Mouse (Mus musculus) midbrain, embryonic 12.5 days (tissue): ENCODE measurements around the gene Immp2l. TPM values are rescaled to one million over a fixed set of nuclear protein-coding genes. Genes with fewer than 3 reads are reported as not detected.
A peak's percentile ranks its signal among the peaks of the same experiment; 100 is the strongest.

ENCODE experiments used
- ATAC-seq: fragments of 200-750 bp; cut with Nextera tagmentation; 2 replicates; pipeline ENCODE4 v1.8.0; 2017; ENCODE audit warnings: low read depth, moderate TSS enrichment, moderate library complexity; ENCODE audit not compliant: low FRiP score
- H3K27ac ChIP-seq: fragments of 300-500 bp; sonication (generic); replicated peaks from 2 replicates; pipeline ENCODE4 v1.5.1; 2016; ENCODE audit warnings: mild to moderate bottlenecking
- H3K27me3 ChIP-seq: fragments of 300-500 bp; sonication (generic); 2 replicates; pipeline ENCODE4 v1.6.1; 2016; ENCODE audit warnings: mild to moderate bottlenecking
- H3K36me3 ChIP-seq: fragments of 300-500 bp; sonication (generic); 2 replicates; pipeline ENCODE4 v1.6.1; 2016
- H3K4me1 ChIP-seq: fragments of 300-500 bp; sonication (generic); 2 replicates; pipeline ENCODE4 v1.6.1; 2016
- H3K4me2 ChIP-seq: fragments of 300-500 bp; sonication (generic); replicated peaks from 2 replicates; pipeline ENCODE4 v1.6.1; 2016; ENCODE audit warnings: mild to moderate bottlenecking, moderate library complexity
- H3K4me3 ChIP-seq: fragments of 300-500 bp; sonication (generic); 2 replicates; pipeline ENCODE4 v1.5.1; 2016; ENCODE audit warnings: mild to moderate bottlenecking
- H3K9ac ChIP-seq: fragments of 300-500 bp; sonication (generic); replicated peaks from 2 replicates; pipeline ENCODE4 v1.6.1; 2016; ENCODE audit warnings: mild to moderate bottlenecking, moderate library complexity
- H3K9me3 ChIP-seq: fragments of 300-500 bp; sonication (generic); 2 replicates; pipeline ENCODE4 v1.6.1; 2016; ENCODE audit warnings: mild to moderate bottlenecking
- WGBS: fragments of 180-500 bp; shearing (Covaris S2); methylation state at CpG from one replicate; pipeline ENCODE4 v1.1.7; 2016; 5-methylcytosine and 5-hydroxymethylcytosine counted together
- polyA plus RNA-seq: library from polyadenylated mRNA; unstranded; fragments of >200 nt; fragmentation: Nextera tagmentation; extraction: Ambion mirVana; gene quantifications from 2 replicates; pipeline ENCODE4 v1.2.1, GENCODE M21; 2016

Gene Immp2l
- polyA plus RNA-seq, 1 experiment from 2014 or later = 10.7 TPM

DNA sequence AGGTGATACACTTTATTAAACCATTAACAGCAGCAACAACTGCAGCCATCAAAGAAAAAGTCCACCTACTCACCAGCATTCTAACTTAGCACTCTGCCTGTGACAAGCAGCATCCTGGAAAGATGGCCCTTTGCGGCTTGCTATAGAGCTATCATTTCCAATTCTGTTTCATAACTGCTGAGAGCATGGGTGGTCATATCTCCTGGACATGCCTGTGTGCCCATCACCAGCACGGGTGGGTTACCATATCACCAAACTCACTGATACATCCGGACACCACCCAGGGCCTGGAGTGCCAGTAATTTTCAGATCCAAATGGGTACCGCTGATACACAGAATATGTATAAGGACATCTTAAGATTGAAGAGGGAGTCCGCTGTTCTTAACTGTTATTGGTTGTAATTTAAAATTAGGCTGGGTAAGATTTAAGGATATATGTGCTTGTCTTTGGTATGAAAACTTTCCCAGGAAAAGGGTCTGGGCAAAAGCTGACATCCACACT is 459.3 kb downstream of the Immp2l start:
- no peaks in the 10 kb centered on the region for H3K36me3 ChIP-seq
- no peaks in the 10 kb centered on the region for H3K27me3 ChIP-seq
- H3K4me3 ChIP-seq = peak overlapping the region; percentile 55
- H3K9ac ChIP-seq = peak overlapping the region; percentile 77
- peaks cover 18% of the 10 kb centered on the region; the same call in 1 of the 2 replicates for H3K4me1 ChIP-seq
- peak overlapping the region; percentile 90; the same call in 1 of the 2 replicates for H3K27ac ChIP-seq
- no peak for ATAC-seq
- peak overlapping the region; percentile 55 for H3K4me2 ChIP-seq
- H3K9me3 ChIP-seq = no peaks in the 10 kb centered on the region
- WGBS = 93% methylated on average over 5 of the region's 5 CpGs

DNA sequence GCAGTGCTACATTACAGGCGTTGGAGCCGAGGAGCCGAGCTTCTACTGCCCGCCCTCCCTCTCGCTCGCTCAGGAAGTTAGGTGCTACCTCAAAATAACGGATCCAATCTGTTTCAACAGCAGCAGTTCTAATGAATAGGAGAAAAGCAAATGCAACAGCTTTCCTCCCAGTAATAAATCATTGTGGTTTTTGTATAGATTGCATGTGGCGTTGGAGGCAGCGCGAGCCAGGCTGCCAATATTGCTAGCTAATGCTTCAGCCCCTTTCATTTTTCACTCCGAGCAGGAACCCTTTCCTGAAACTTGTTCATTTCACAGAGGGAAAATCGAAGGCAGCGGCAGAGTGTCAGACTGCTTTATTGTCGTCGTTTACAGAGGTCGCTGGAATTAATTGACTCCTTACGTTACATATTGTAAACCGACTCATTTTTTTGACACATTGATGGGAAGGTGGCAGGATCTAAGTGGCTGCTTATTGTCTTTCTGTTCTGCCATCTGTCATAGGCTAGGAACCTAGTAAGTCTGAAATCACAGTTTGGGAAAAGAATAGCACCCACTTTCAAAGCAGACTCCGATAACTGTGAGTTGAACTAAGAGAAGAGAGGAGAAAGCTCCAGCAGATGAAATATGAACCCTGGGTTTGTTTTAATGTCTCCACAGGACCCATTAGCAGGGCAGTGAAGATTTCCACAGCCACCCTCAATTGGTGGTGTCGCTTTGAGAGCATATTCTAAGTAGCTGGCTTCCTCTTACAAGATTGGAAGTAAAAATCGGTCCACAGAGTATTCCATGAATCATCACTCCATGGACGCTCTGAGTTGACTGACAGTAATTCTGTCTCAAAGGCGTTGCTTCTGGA is 459.9 kb downstream of the Immp2l start:
- Histone ChIP-seq H3K36me3 (no peaks in the 10 kb centered on the region), H3K27ac (peak overlapping the region; percentile 90), H3K4me3 (peak overlapping the region; percentile 55), H3K27me3 (no peaks in the 10 kb centered on the region), H3K9ac (peak overlapping the region; percentile 77), H3K4me1 (peaks cover 18% of the 10 kb centered on the region; the same call in 1 of the 2 replicates), H3K9me3 (no peaks in the 10 kb centered on the region), H3K4me2 (peak overlapping the region; percentile 55)
- no peak for ATAC-seq
- 42% methylated on average over 23 of the region's 23 CpGs for WGBS

DNA sequence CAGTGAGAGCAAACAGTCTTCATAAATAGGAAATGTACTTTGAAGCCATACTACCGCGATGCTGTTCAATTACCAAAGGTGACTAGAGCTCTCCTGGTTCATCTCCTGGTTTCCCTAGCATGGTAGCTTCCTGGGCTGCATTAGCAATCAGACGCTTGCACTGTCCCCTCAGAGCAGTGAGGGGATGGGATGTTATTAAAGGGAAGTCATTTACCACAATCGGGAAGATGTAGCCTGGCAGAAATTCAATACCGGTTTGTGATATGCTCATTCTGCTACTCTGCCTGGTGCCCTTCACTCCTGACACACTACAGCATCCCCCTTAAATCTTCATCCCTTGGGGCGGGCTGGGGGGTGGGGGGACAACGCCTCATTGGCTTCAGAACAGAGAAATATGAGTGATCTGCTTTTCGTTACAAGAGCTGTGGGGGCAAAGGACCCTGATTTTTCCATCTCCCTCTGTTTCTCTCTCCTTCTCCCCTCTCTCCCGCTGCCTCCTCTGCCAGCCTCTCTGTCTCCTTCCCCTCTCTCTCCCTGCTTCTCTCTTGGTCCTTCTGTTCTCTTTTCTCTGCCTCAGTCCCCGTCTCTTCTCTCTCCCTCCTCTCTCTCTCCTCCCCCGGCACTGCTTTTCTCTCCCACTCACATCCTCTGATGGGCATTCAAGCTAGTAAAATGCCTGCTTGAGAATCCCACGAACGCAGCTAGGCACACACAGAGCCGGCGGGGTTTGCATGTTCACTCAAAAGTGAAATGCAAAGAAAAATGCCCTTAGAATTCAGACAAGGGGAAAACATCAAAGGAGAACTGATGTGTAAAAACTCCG is 461.0 kb downstream of the Immp2l start:
- 28% methylated on average over 16 of the region's 16 CpGs for WGBS
- peak overlapping the region; percentile 90 for H3K27ac ChIP-seq
- no peaks in the 10 kb centered on the region for H3K9me3 ChIP-seq
- peak; percentile 50 for ATAC-seq
- H3K4me1 ChIP-seq = peaks cover 18% of the 10 kb centered on the region; the same call in 1 of the 2 replicates
- H3K9ac ChIP-seq = peak overlapping the region; percentile 77
- no peaks in the 10 kb centered on the region for H3K27me3 ChIP-seq
- H3K4me3 ChIP-seq = peak overlapping the region; percentile 55
- H3K4me2 ChIP-seq = peak overlapping the region; percentile 55
- no peaks in the 10 kb centered on the region for H3K36me3 ChIP-seq

DNA sequence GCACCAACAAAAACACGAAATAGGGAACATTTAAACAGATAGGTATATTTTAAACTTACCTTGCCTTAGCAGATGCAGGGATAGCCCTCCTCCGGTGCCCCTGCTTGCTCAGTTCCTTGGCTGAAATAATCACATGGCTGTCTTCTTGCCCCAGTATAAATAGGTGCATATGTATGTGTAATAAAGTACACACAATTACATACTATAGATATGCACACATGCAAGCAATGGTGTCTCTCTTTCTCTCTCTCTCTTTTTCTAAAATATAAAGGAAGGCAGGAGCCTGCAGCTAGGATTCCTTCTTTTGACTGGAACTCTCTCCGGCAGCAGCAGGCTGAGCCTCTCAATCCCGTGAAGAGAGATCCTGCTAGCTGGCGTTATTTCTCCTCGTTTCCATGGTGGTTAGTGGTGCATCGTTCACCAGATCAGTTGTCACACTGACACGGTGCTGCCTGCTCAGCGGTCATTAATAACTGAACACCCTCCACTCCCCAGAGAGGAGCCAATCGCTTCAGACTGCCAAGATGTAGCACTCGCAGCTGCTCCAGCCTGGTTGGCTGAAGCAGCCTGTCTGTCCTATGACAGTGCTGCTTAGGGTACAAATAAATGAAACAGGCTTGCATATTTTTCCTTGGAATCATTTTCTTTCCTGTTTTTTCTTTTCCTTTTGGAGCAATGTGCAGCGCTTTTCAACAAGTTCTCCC is 461.8 kb downstream of the Immp2l start:
- peak; percentile 95 for ATAC-seq
- Histone ChIP-seq H3K27me3 (no peaks in the 10 kb centered on the region), H3K36me3 (no peaks in the 10 kb centered on the region), H3K9ac (peak overlapping the region; percentile 77), H3K4me3 (peak overlapping the region; percentile 55), H3K27ac (peak overlapping the region; percentile 90), H3K4me1 (peaks cover 18% of the 10 kb centered on the region; the same call in 1 of the 2 replicates), H3K9me3 (no peaks in the 10 kb centered on the region), H3K4me2 (peak overlapping the region; percentile 55)
- 13% methylated on average over 12 of the region's 12 CpGs for WGBS

DNA sequence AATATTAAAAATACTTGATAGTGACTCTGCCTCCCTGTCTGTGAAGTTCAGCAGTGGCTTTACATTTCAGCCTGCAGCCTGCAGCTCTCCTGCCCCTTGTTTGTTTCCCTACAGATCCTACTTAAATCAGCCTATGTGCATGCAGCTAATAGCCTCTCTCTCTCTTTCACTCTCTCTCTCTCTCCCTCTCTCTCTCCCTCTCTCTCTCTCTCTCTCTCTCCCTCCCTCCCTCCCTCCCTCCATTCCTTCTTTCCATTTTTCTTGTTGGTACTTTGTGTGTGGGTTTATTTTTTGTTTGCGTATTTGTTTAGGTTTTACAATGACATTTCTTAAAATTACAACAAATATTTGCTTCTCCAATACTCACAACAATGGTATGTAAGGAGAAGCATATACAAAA is 462.4 kb downstream of the Immp2l start, which contains the start of gene Lrrn3:
Gene Lrrn3 (minus strand): TSS at position 101 of the 400 bp plus-strand sequence.
- WGBS = 100% methylated on average over 1 of the region's 1 CpGs
- H3K9ac ChIP-seq = peak within 1 kb of the TSS; percentile 77
- peak within 1 kb of the TSS; percentile 90 for H3K27ac ChIP-seq
- no peaks in the 10 kb centered on the region for H3K27me3 ChIP-seq
- peak within 1 kb of the TSS; percentile 55 for H3K4me2 ChIP-seq
- H3K4me1 ChIP-seq = peaks cover 18% of the 10 kb centered on the region; the same call in 1 of the 2 replicates
- H3K9me3 ChIP-seq = no peaks in the 10 kb centered on the region
- ATAC-seq = 0 out of 2 replicates have a peak, but pooled peaks have one; percentile 18
- no peaks in the 10 kb centered on the region for H3K36me3 ChIP-seq
- peak within 1 kb of the TSS; percentile 55 for H3K4me3 ChIP-seq

GRCm38 (mm10) chr12:41487005-41487404 is 463.1 kb downstream of the Immp2l start:
- peak; percentile 47; the same call in 1 of the 2 replicates for ATAC-seq
- no peaks in the 10 kb centered on the region for H3K36me3 ChIP-seq
- H3K9me3 ChIP-seq = no peaks in the 10 kb centered on the region
- H3K4me1 ChIP-seq = peaks cover 18% of the 10 kb centered on the region; the same call in 1 of the 2 replicates
- no peak overlapping the region for H3K27ac ChIP-seq
- H3K9ac ChIP-seq = no peak overlapping the region
- H3K4me3 ChIP-seq = no peak overlapping the region
- H3K4me2 ChIP-seq = no peak overlapping the region
- 32% methylated on average over 5 of the region's 5 CpGs for WGBS
- H3K27me3 ChIP-seq = no peaks in the 10 kb centered on the region

DNA sequence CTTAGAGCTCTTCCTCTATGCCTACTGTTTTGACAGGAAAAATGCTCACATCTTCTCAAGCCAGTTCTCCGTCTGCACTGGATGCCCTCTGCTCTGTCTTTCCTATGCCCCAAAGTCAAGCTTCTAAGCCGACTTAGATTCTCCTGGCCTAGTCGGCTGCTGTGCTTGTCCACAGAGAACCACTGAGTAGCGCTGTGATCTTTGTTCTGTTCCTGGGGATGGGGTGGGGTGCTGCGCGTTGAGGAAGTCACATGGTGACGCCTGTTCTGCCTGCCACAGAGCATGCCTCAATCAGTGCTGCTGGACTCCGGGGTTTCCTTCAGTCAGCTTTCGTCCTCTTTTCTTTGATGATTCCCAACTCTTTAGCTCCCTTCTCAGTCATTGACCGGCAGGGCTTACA is 470.7 kb downstream of the Immp2l start:
- H3K9me3 ChIP-seq = no peaks in the 10 kb centered on the region
- no peak overlapping the region for H3K4me3 ChIP-seq
- H3K27me3 ChIP-seq = no peaks in the 10 kb centered on the region
- 34% methylated on average over 10 of the region's 10 CpGs for WGBS
- H3K27ac ChIP-seq = no peak overlapping the region
- H3K9ac ChIP-seq = no peak overlapping the region
- H3K4me2 ChIP-seq = no peak overlapping the region
- H3K4me1 ChIP-seq = no peaks in the 10 kb centered on the region
- H3K36me3 ChIP-seq = no peaks in the 10 kb centered on the region
- ATAC-seq = no peak

DNA sequence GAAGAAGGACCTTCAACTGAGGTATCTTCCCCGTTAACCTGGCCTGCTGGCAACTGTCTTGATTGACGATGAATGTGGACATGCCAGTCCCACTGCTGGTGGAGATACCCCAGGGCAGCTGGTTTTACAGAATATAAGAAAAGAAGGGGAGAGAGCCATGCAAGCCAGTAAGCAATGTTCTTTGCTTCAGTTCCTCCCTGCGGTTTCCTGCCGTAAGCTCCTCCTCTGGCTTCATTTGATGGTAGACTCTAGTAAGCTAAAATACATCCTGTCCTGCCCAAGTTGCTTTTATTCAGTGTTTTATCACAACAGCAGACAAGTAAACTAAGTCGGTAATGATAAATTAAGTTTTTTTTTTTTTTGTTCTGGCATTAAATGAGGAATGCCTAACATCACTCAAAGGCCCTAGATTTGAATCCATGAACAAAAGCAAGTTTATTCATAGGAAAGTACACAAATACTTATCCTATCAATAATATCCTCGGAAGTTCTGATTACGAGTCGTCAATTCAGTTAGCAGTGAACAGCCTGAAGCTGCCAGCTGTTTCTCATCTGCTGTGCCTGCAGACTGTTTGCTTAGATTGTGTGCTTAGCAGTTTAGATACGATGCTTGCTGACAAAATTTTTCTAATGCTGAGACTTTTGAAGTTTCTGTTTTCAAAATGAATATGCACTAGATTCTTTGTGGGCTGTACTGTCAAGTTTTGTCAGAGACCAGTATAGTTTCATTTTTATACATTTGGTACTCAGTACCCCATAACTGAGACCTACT is 476.3 kb downstream of the Immp2l start:
- Histone ChIP-seq H3K36me3 (no peaks in the 10 kb centered on the region), H3K4me2 (no peak overlapping the region), H3K9ac (no peak overlapping the region), H3K27me3 (no peaks in the 10 kb centered on the region), H3K4me3 (no peak overlapping the region), H3K27ac (no peak overlapping the region), H3K9me3 (no peaks in the 10 kb centered on the region), H3K4me1 (no peaks in the 10 kb centered on the region)
- no peak for ATAC-seq
- WGBS = 78% methylated on average over 9 of the region's 9 CpGs

DNA sequence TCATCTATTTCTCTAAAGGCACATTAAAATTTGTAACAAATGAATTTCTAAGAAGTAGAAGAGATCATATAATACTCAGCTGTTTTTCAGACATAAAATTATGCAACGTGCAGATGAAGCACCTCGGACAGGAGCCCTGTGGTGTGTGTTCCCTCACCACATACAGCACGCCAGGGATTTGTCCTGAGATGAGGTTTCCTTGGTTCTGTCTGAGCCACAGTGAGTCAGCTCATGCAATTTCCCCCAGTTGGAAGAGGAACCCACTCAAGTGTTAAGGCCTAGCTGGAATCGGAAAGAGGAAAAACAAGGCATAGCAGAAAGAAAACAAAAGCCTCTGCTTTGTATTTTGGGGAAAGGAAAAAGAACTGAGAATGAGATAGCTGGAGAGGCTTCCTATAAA is 484.7 kb downstream of the Immp2l start:
- H3K27ac ChIP-seq = no peak overlapping the region
- no peaks in the 10 kb centered on the region for H3K4me1 ChIP-seq
- 80% methylated on average over 4 of the region's 4 CpGs for WGBS
- H3K36me3 ChIP-seq = no peaks in the 10 kb centered on the region
- ATAC-seq = no peak
- H3K27me3 ChIP-seq = no peaks in the 10 kb centered on the region
- no peak overlapping the region for H3K4me3 ChIP-seq
- H3K4me2 ChIP-seq = no peak overlapping the region
- H3K9ac ChIP-seq = no peak overlapping the region
- no peaks in the 10 kb centered on the region for H3K9me3 ChIP-seq

DNA sequence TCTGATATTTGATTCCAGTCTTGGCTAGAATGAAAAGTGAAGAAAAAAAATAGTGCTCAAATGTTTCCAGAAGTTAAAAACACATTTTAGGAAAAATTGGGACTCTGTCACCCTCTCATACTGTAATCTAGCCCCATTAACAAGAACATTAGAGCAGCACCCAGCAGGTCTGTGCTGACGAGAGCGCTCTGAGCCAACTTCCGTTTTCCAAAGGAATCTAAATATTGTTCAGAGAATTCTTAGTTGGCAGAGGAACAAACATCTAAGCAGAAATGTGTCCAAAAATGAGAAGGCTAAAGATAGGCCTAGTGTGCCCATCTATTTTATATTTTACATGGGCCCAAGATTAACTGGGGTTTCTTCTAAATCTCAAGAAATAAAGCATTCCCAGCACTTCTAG is 486.7 kb downstream of the Immp2l start:
- H3K9me3 ChIP-seq = no peaks in the 10 kb centered on the region
- no peak for ATAC-seq
- WGBS = 91% methylated on average over 3 of the region's 3 CpGs
- H3K36me3 ChIP-seq = no peaks in the 10 kb centered on the region
- no peak overlapping the region for H3K4me3 ChIP-seq
- no peak overlapping the region for H3K9ac ChIP-seq
- H3K4me1 ChIP-seq = no peaks in the 10 kb centered on the region
- H3K4me2 ChIP-seq = no peak overlapping the region
- no peaks in the 10 kb centered on the region for H3K27me3 ChIP-seq
- no peak overlapping the region for H3K27ac ChIP-seq

GRCm38 (mm10) chr12:41518897-41519296 is 495.0 kb downstream of the Immp2l start:
- Histone ChIP-seq H3K4me1 (no peaks in the 10 kb centered on the region), H3K27me3 (no peaks in the 10 kb centered on the region), H3K9me3 (no peaks in the 10 kb centered on the region), H3K9ac (no peak overlapping the region), H3K36me3 (no peaks in the 10 kb centered on the region), H3K27ac (no peak overlapping the region), H3K4me2 (no peak overlapping the region), H3K4me3 (no peak overlapping the region)
- 55% methylated on average over 5 of the region's 5 CpGs for WGBS
- ATAC-seq = no peak
